Mouse (Mus musculus) brain, embryonic 14.5 days (tissue): Measurements from ENCODE around the gene Gm10135.

ENCODE experiments used
- CTCF ChIP-seq: fragments of 200-500 bp; IDR thresholded peaks from 2 replicates; pipeline ENCODE4 v1.5.1; 2012; ENCODE audit warnings: inconsistent platforms, mild to moderate bottlenecking, moderate library complexity, borderline replicate concordance; ENCODE audit not compliant: insufficient read depth, insufficient read length; ENCODE audit errors: extremely low read depth
- POLR2A ChIP-seq: fragments of 200-500 bp; IDR thresholded peaks from 2 replicates; pipeline ENCODE4 v1.6.1; 2012; ENCODE audit warnings: mild to moderate bottlenecking, inconsistent platforms, borderline replicate concordance; ENCODE audit not compliant: poor library complexity, insufficient read depth, insufficient read length, severe bottlenecking; ENCODE audit errors: extremely low read depth

DNA sequence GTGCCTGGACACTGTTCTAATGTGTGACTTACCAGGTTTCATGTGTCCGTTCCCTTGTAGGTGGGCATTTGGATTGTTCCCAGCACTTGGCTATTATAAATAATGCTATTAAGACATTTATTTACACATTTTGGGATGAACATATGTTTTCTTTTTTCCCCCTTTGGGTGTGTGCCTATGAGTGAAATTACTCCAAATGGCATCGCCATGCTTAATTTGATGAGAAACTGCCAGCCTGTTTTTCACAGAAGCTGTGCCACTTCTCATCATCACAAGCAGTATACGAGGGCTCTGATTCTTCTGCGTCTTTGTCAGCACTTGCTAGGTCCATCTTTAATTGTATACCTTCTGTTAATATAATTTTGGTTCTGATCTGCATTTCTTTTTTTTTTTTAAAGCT, 54.1 kb downstream of the Gm10135 start:
- no peak for TF ChIP-seq CTCF
- no peak for TF ChIP-seq POLR2A
